Mouse (Mus musculus) kidney, adult 2 months (tissue): ENCODE results near the gene Lyz2. TPM values are rescaled to one million over a fixed set of nuclear protein-coding genes. Genes with fewer than 3 reads are reported as not detected.
"Not testable (repeated sequence)": the region's sequence is repeated elsewhere in the genome, so short reads cannot be mapped to it uniquely, and the experiment has no call there.

Experiments
- DNase-seq: peaks from one replicate; pipeline ENCODE4 v3.0.0; 2021
- H3K27ac ChIP-seq: fragments of 200-500 bp; 2 replicates; pipeline ENCODE4 v1.5.1; 2012; ENCODE audit warnings: low read depth, low read length, control low read depth, inconsistent platforms; ENCODE audit not compliant: insufficient read depth
- H3K27me3 ChIP-seq: fragments of 200-500 bp; replicated peaks from 2 replicates; pipeline ENCODE4 v1.6.1; 2012; ENCODE audit warnings: mild to moderate bottlenecking, moderate library complexity, low read length, inconsistent platforms; ENCODE audit not compliant: control insufficient read depth, insufficient read depth
- H3K36me3 ChIP-seq: fragments of 200-500 bp; 2 replicates; pipeline ENCODE4 v1.6.1; 2012; ENCODE audit warnings: mild to moderate bottlenecking, moderate library complexity, low read length, inconsistent platforms; ENCODE audit not compliant: control insufficient read depth, insufficient read depth
- H3K4me1 ChIP-seq: fragments of 200-500 bp; 2 replicates; pipeline ENCODE4 v1.6.1; 2011; ENCODE audit warnings: low read length; ENCODE audit not compliant: control insufficient read depth, insufficient read depth
- H3K4me3 ChIP-seq: fragments of 200-500 bp; 2 replicates; pipeline ENCODE4 v1.5.1; 2011; ENCODE audit warnings: mild to moderate bottlenecking, low read depth, low read length, control low read depth; ENCODE audit not compliant: insufficient read depth
- CTCF ChIP-seq: fragments of 200-500 bp; conservative IDR thresholded peaks from 2 replicates; pipeline ENCODE4 v1.5.1; 2011; ENCODE audit warnings: low read depth, mild to moderate bottlenecking, control low read depth, low read length, moderate library complexity, mixed read lengths; ENCODE audit not compliant: insufficient read depth, insufficient read length
- POLR2A ChIP-seq: fragments of 200-500 bp; IDR thresholded peaks from one replicate; pipeline ENCODE4 v1.6.1; 2011; ENCODE audit warnings: low read depth, low read length, control low read depth
- WGBS: fragments of 180-500 bp; shearing (Covaris S2); methylation state at CpG from one replicate; pipeline ENCODE4 v1.1.7; 2018; 5-methylcytosine and 5-hydroxymethylcytosine counted together
- polyA plus RNA-seq: library from polyadenylated mRNA; depleted of rRNA; stranded (reverse); fragments of >200 nt; gene quantifications from 2 replicates; pipeline ENCODE4 v1.2.3, GENCODE M21; 2012; rRNA removed

Lyz2 gene
- polyA plus RNA-seq, 1 experiment = 101 TPM

DNA sequence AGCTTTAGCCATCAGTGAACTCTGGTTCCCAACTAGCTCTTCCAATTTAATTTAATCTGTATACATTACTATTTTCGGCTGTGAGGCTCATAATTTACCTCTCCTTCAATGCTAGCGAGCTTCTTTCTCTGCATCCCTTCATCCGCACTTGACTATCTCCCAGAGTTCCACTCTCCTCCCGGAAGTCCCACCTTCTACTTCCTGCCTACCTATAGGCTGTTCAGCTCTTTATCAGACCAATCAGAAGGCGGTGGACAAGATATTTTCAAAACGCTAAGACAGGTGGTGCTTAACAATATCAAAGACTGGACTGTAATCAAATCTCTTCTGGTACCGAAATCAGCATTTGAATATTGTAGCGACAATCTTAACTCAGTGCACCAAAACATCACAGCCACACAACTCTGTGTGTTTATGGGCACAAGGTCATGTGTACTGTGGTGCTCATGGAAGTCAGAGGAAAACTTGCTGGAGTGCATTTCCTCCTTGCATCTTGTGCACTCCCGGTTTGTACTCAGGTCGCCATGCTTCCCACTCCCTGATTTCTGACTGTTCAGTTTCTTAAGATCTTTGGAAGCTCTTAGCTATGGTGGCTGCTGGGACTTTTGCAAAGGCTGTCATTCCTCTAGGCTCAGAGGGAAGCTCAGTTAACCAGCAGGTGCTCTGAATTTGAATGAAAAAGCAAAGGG is 6.3 kb downstream of the Lyz2 start:
- no peak for DNase-seq
- Histone ChIP-seq H3K4me3 (no peak overlapping the region), H3K27me3 (no peaks in the 10 kb centered on the region), H3K27ac (no peak overlapping the region), H3K4me1 (no peaks in the 10 kb centered on the region), H3K36me3 (no peaks in the 10 kb centered on the region)
- 84% methylated on average over 10 of the region's 10 CpGs for WGBS
- TF ChIP-seq CTCF = no peak
- no peak for TF ChIP-seq POLR2A

DNA sequence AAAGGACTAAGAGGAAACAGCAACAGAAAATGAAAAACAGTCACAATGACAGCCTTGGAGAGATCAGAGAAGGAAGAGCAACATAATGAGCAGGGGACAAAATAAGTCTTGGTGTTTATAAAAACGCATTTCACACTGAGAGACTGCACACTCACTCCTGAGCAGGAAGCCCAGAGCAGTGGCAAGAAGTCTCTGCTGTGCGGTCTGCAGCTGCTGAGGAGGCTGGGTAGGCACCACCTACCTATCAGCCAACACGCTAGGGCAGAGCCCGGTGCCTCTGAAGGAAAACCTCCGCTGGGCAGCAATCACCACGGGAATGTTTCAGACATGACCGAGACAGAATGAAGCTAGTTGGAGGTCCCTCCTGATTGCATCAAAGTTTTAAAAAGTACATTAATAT is 7.5 kb downstream of the Lyz2 start:
- not testable (repeated sequence) for DNase-seq, H3K4me1 ChIP-seq, H3K27ac ChIP-seq, H3K27me3 ChIP-seq, H3K4me3 ChIP-seq, H3K36me3 ChIP-seq
- 72% methylated on average over 4 of the region's 7 CpGs for WGBS

DNA sequence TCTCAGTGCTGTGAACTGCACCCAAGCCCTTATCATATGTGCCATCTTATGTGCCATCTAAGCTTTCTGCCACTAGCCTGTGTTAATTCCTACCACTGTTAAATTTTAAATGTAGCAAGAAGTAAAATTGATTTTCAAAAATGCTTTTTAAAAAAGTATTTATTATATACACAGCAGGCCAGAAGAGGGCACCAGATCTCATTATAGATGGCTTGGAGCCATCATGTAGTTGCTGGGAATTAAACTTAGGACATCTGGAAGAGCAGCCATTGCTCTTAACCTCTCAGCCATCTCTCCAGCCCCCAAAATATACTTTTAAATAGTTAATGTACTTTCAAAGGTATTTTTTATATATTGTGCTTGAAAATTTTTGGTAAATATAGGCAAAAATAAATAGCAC is 10.1 kb downstream of the Lyz2 start:
- H3K27me3 ChIP-seq = no peaks in the 10 kb centered on the region
- no peak overlapping the region for H3K27ac ChIP-seq
- H3K4me3 ChIP-seq = no peak overlapping the region
- no peaks in the 10 kb centered on the region for H3K4me1 ChIP-seq
- no peak for DNase-seq
- no peaks in the 10 kb centered on the region for H3K36me3 ChIP-seq
- TF ChIP-seq POLR2A (no peak), CTCF (no peak)

DNA sequence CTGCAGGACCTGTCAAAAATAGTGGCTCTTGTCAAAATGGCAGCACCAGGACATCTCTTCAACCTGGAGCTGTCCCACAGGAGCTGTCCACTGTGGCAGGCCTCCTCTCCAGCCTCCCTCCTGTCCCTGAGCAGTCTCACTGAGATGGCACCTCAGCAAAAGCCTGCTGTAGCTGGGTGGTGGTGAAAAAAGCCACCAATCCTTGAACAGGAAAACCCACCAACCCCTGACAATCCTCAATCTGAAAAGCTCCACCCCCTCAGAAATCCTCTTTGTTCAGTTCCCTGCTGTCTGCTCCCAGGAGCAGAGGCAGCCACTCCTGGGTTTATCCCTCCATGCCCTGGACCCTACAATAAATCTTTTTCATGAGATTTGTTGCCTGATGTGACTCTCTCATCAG is 22.3 kb downstream of the Lyz2 start:
- DNase-seq = no peak
- H3K36me3 ChIP-seq = no peaks in the 10 kb centered on the region
- no peaks in the 10 kb centered on the region for H3K4me1 ChIP-seq
- no peak overlapping the region for H3K27ac ChIP-seq
- H3K4me3 ChIP-seq = no peak overlapping the region
- TF ChIP-seq CTCF = no peak
- TF ChIP-seq POLR2A = no peak
- H3K27me3 ChIP-seq = no peaks in the 10 kb centered on the region

DNA sequence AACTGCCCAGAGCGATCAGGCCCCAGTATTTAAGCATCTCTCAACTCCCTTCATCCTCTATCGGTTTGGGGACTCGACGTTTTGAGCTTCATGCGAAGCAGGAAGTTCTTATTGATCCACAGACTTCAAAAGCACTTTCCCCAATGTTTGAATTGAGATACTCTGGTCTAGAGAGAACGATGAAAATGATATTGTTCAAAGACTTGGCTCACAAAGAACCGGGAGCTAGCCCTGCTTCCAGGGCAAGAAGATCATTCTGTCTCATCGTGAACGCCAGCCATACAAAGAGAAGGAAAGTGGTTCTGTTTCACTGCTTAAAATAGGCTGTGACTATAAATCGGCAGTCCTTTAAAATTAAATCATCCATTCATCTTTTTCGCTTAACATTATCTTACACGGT is 43.5 kb downstream of the Lyz2 start, which contains the start of gene 9530003J23Rik:
9530003J23Rik (minus strand) TSS at position 101 of the 400 bp plus-strand sequence.
- H3K4me1 ChIP-seq = peaks cover 6% of the 10 kb centered on the region; the same call in 1 of the 2 replicates
- H3K36me3 ChIP-seq = no peaks in the 10 kb centered on the region
- no peak within 1 kb of the TSS for H3K4me3 ChIP-seq
- no peaks in the 10 kb centered on the region for H3K27me3 ChIP-seq
- TF ChIP-seq CTCF (no peak), POLR2A (no peak)
- 89% methylated on average over 12 of the region's 12 CpGs for WGBS
- no peak within 1 kb of the TSS for H3K27ac ChIP-seq
- DNase-seq = no peak

DNA sequence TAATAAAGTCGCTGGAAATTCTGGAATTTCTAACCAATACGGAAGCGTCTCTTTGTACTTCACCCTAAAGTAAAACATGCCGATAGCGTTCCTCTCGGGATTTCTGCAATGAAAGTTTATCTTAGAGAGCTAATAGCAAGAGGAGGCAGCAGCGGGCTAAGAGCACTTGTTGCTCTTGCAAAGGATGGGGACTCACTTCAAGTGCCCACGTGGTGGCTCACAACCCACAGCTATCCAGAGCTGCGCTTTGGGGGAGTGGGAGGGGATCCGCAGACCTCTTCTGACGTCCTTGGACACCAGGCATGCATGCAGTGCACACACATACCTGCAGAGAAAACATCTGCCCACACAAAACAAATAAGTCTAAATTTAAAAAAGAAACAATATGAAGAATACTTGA is 46.3 kb downstream of the Lyz2 start:
- no peaks in the 10 kb centered on the region for H3K36me3 ChIP-seq
- H3K4me1 ChIP-seq = peaks cover 7% of the 10 kb centered on the region; the same call in 1 of the 2 replicates
- no peaks in the 10 kb centered on the region for H3K27me3 ChIP-seq
- H3K4me3 ChIP-seq = no peak overlapping the region
- no peak overlapping the region for H3K27ac ChIP-seq
- no peak for DNase-seq
- WGBS = 60% methylated on average over 11 of the region's 11 CpGs
- TF ChIP-seq CTCF (no peak), POLR2A (no peak)

DNA sequence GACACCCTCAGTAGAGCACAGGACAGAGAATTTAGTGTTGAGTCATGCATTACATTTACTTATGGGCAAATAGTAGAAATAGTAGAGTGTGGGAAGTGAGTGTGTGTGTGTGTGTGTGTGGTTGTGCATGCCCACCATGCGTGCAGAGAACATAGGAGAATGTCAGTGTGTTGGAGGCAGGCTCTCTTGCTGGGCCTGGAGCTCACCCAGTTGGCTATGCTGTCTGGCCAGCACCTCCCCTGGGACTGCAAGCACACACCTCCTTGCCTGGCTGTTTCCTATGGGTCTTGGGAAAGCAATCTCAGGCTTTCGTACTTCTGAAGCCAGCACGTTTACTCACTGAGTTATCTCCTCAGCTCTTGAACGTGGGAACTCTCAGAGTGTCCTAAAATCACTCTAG is 47.3 kb downstream of the Lyz2 start:
- H3K4me3 ChIP-seq = no peak overlapping the region
- no peaks in the 10 kb centered on the region for H3K36me3 ChIP-seq
- H3K27me3 ChIP-seq = no peaks in the 10 kb centered on the region
- H3K27ac ChIP-seq = no peak overlapping the region
- WGBS = 71% methylated on average over 4 of the region's 4 CpGs
- DNase-seq = no peak
- TF ChIP-seq POLR2A = no peak
- no peak for TF ChIP-seq CTCF
- peaks cover 12% of the 10 kb centered on the region; the same call in 1 of the 2 replicates for H3K4me1 ChIP-seq

DNA sequence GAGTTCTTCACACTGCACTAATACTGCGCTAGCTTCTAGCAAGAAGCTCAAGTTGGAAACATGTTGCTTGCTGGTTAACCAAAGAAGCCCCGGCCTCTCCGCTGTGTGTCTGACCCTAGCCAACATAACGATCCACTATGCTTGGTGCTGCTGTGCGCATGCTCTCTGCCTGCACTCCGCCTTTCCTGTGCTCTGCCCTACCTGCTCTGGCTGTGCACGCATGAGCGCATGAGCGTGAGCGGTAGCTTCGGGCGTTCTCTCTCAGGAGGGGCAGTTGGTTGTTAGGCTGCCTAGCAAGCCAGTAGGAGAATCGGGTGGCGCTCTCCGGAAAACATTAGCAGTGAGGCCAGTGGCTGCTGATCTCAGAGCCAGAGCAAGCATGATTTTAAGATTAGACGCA is 52.3 kb downstream of the Lyz2 start:
- H3K27me3 ChIP-seq = no peaks in the 10 kb centered on the region
- no peak overlapping the region for H3K4me3 ChIP-seq
- H3K27ac ChIP-seq = peak overlapping the region; percentile 76
- H3K36me3 ChIP-seq = no peaks in the 10 kb centered on the region
- peak; percentile 88 for DNase-seq
- no peak for TF ChIP-seq CTCF
- peak; percentile 60 for TF ChIP-seq POLR2A
- 30% methylated on average over 16 of the region's 16 CpGs for WGBS
- H3K4me1 ChIP-seq = peaks cover 12% of the 10 kb centered on the region; the same call in 1 of the 2 replicates

Other genes starting within 250 kb of the Lyz2 start
- gene Lrrc10, start 237.0 kb downstream of the Lyz2 start, polyA plus RNA-seq = 0.13 TPM in 1 of 2 replicates, not detected in the other
- gene Cct2, start 218.5 kb downstream of the Lyz2 start, polyA plus RNA-seq = 67.1 and 84.6 TPM in 2 replicates
- 13.0 and 13.2 TPM in 2 replicates for gene Frs2, start 133.8 kb downstream of the Lyz2 start, polyA plus RNA-seq
- 18.0 and 21.8 TPM in 2 replicates for gene Yeats4, start 57.8 kb downstream of the Lyz2 start, polyA plus RNA-seq
- gene 9530003J23Rik, start 43.6 kb downstream of the Lyz2 start, polyA plus RNA-seq = not detected in 2 replicates
- 1.9 and 6.2 TPM in 2 replicates for gene Lyz1, start 10.5 kb upstream of the Lyz2 start, polyA plus RNA-seq
- gene Cpsf6, start 97.7 kb upstream of the Lyz2 start, polyA plus RNA-seq = 26.9 and 30.1 TPM in 2 replicates